Mouse (Mus musculus) mesoderm, embryonic 11.5 days (tissue): ENCODE measurements at regions not wholly inside any gene's neighbourhood (a gene's known extent, or its start where the extent isn't known, plus 50 kb on each side); places are given as distances from the start of the nearest gene placed in this dataset.

Source experiments
- DNase-seq: peaks from one replicate; pipeline ENCODE4 v3.0.0-alpha.2; 2012; ENCODE audit warnings: low read depth, low spot score

DNA sequence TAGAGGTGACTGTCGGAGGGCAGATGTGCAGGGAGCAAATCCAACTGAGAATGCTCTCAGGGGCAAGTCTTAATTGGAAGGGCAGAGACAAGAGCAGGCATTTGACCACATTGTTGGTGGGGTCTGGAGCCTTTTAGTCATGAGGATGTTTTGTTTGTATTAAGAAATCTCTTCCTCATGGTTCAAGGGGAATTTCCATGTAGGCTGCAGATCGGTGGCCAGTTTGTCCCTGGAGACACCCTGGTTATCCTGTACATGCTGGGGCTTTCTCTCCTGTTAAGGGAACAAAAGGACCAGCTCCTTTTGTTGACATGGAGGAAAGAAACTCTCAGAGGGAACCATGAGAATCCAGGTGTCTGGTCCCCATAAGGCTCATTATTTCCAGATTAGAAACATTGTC lies 174.4 kb downstream of the Rab11fip4 start:
- no peak for DNase-seq

DNA sequence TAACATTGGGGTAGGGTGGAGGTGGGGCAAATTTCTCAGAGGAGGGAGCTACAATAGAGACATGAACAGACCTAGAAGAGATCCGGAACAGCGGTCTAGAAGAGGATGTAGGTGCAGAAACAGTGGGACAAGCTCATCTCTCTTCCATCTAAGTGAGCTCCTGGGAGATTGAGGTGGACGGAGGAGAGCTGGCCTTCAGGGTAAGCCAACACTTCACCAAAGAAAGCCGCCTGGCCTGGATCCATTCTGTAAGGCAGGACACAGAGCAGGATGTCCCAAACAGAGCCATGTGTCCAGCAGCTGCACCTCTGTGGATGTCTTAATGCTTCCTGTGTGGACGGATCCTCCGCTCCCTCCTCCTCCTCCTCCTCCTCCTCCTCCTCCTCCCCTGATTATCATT lies 173.0 kb downstream of the Rab11fip4 start:
- no peak for DNase-seq

DNA sequence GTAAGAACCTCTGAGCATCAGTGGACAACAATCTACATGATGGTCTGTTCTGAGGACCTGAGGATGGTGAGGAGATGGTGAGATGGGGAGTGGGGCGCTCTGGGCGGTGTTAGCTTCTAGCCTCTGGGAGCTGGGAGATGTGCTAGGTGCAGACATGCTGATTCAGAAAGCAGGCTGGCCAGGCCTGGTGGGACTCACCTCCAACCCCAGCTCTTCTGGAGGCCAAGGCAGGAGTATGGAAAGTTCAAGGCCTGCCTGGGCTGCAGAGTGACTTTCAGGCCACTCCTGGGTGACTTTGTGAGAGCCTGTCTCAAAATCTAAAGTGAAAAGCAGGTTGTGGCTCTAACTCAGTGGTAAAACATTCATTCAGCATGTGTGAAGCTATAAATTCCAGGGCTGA lies 171.6 kb downstream of the Rab11fip4 start:
- no peak for DNase-seq

DNA sequence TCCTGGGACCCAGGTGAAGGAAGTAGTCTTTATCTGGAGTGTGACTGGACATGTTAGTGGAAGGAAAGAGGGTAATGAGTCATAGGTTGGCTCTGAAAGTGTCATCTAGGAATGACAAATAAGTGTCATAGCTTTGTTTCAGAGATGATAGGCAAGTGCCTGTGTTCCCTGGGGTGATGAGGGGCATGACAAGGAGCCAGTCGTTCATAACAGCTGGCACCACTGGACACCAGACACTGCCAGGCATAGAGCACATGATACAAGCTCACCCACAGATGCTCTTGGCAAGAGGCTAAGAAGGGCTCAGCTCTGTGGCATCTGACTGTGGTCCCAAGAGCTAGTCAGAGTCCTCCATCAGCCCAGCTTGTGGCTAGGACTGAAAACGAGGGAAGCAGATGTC lies 171.0 kb downstream of the Rab11fip4 start:
- DNase-seq: no peak

DNA sequence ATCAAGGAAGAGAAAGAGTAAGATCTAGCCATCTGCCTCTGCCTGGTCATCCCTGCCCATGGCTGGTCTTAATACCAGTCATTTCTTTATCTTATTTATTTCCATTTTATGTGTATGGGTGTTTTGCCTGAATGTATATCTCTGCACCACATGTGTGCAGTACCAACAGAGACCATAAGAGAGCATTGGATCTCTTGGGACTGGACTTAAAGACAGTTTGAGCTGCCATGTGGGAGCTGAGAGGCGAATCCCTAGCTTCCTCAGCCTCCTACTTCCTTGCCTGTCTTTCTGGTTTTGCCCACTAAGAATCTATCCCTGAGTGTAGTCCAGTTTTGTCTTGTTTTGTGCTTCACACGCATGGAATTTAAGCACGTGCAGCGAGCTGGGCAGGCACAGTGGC lies 169.5 kb downstream of the Rab11fip4 start:
- DNase-seq: no peak

DNA sequence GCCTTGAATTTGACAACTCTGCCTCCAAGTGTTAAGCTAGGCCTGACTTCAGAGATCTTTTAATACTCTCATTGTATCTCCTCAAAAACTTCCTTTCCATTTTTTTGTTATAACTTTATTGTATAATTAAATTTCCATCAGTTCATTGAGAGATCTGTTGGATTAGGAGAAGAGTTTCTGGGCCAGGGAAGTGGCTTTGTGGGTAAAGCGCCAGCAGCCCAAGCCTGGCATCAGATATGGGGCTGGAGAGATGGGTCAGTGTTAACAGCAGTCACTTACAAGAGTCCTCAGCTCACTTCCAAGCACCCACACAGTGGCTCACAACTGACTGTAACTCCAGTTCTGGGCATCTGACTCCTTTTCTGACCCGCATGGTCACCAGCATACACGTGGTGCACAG lies 167.3 kb downstream of the Rab11fip4 start:
- no peak for DNase-seq

DNA sequence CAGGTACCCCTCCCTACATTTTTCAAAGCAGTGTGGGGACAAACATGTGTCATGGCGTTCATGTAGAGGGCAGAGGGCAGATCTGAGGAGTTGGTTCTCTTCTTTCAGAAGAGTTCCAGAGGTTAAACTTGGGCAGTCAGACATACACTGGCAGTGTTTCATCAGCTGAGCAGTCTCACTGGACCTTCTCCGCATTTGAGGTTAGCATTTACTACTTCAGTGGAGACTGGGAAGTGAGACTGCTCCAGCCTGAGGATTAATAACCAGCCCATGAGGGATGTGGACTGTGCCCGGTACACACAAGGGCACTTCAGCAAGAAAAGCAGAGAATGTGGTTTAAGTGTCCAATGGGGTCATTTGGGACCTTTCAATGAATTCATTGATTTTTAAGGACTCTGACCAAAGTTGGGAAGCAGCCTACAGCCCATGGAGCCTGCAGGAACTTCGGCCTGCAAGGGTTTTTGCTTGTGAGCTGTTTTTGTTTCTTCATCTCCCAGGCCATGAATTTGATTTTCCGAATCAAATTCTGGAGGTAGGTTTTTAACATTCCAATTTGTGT lies 166.6 kb downstream of the Rab11fip4 start:
- DNase-seq: no peak

DNA sequence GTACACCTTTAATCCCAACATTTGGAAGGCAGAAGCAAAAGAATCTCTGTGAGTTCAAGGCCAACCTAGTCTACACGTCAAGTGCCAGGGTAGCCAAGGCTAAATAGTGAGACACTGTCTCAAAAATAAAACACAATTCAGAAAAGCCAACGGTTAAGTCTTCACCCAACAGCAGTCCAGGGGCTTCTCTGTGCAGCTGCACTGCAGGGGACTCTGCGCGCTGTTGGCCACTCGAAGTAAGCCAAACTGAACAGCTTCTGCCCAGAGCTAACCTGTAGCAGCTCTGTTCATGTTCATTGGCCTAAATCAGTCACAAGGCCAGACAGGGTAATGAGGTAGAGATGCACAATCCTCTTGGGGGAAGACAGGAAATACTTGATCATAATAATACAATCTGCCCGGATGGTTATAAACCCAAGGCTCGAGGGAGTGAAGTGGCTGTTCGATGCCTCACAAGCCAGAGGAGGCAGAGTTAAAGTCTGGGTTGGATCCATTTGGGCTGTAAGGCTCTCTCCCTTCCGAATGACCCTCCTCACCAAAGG lies 165.4 kb downstream of the Rab11fip4 start:
- DNase-seq: no peak

DNA sequence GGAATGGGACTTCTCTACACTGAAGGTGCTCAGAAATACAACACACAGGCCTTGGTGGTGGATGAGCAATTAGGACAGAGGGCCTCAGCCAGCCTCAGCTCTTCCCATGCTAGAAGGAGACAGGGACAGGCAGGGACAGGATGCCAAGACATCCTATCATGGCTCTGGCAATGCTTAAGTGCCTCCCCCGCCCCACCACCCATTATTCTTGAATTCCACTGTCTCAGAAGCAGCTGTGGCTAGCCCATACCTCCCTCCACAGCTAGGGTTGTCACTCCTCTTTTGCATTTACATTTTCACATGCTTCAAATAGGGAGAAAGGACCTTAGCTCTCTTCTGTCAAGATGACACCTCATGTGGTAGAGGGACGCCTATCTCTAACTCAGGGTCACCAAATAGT lies 162.5 kb downstream of the Rab11fip4 start:
- no peak for DNase-seq

DNA sequence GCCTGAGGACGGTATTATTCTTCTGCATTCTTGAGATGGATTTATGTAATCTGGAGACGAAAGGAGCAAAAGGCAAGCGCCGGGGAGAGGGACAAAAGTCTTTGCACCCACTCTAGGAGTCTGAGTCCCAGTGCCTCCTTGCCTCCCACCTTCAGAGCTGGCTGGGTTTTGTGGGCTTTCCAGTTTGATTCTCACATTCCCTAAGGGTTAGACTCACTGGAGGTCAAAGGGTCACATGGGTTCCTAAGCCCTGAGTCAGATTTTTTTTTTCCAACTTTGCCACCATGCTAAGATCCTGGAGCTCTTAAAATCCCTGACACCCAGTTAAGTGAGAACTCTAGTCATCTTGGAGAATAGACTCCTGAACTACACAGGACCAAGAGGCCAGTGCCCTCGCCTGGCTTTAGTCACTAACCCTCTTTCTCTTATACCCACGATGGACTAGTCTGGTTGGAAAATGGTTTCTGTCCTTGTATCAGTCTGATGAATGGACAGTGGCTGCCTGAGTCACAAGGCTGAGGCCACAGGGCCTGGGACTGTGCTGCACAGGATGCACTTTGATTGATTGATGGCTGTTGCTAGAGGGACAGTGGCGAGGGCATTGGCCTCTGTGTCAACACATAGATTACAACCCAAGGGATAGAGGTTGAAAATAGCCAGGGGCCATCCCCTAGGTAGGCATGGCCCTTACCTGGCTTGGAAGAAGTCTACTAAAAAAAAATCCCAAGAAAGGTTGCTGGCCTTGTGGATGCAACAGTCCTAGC lies 161.9 kb downstream of the Rab11fip4 start:
- no peak for DNase-seq

DNA sequence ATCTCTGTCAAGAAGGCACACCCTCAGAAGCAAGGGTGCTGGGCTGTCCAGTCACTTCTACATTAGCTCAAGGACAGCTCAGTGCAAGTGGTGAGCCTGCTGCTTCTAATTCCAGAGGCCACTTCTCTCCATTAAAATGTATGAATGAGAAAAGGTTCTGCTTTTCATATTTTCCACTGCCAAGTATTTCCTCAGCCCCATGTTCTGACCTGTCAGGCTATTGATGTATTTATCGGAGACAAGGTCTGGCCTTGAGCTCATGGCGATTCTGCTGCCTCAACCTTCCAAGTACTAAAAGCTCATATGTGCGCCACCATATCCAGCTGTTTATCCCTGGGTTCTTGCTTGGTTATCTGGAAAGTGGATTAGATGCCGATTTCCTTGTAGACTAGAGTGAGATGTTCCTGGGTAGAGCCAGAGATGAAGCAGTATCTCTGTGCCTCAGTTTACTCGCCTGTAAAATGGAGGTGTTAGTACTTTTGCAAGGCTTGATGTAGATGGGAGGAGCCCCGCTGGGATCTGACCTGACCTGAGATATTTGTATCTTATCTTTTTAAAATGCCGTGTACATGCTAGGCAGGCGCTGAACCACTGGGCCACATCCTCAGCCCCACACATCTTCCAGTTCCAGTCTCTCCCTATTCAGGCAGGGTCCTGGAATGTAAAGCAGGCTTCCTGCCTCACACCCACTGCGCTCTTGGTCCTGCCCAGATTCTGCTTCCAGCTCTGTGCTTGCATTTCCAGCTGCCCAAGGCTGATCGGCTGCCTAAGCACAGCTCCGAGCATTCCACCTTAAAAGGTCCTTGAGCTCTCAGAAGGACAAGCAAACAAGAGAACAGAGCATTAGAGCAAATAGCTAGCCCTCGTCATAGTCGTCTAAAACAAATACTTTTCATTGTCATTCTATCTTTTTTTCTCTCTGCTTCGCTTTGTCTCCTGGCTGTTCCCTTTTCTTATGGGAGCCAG lies 161.0 kb downstream of the Rab11fip4 start:
- no peak for DNase-seq

DNA sequence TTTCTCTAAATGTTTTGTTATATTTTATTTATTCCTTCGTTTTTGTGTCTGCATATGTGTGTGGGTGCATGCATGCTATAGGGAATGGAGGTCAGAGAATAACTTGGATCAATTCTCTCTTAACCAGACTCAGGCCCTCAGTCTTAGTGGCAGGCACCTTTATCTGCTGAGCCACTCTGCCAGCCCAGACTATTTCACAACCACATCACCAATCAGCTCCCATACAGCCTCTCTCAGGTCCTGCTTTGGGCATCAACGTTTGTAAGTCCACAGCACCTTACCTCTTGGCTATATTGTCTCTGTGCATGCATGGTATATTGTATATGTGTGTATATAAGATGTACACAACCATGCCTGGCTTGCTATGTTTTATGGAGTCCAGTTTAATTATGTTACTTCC lies 159.9 kb downstream of the Rab11fip4 start:
- no peak for DNase-seq

DNA sequence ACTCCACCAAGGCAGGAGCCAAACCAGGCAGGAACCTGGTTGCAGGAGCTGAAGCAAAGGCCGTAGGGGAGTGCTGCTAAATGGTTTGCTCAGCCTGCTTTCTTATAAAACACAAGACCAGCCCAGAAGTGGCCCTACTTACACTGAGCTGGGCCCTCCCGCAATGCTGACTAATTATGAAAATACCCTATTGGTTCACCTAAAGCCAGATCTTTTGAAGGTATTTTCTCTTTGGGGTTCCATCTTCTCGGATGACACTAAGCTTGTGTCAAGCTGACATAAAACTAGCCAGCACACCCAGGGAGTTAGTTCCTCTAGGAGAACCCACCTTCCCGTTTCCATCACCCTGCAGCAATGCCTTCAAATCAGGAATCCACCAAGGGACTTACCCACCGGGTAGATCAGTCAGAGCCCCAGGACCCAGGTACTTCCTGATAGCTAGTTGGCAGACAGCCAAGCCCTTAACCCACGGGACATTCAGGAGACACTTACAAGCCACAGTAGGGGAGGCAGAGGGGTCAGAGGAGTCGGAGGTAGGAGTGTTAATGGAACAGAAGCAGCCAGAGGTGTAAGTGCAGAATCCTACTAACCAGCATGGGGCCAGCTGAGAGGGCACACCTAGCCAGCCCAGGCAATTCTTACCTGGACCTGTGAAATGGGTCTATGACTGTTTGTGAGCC lies 158.9 kb downstream of the Rab11fip4 start:
- no peak for DNase-seq

DNA sequence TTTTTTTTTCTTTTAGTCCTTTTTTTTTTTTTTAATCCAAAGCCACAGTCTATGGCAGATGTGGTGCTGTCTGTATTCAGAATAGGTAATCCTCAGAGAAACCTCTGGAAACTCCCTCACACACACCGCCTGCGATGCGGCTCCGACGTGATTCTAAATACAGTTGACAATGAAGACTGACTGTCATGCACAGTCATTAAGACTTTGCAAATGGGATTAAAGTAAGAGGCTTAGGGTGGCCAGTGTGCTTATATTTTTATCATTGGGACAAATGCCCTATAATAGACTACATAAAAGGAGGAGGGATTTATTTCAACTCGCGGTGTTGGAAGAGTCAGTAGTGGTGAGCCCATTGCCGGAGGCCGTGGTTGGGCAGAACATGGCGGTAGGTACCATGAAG lies 158.1 kb downstream of the Rab11fip4 start:
- DNase-seq: no peak

DNA sequence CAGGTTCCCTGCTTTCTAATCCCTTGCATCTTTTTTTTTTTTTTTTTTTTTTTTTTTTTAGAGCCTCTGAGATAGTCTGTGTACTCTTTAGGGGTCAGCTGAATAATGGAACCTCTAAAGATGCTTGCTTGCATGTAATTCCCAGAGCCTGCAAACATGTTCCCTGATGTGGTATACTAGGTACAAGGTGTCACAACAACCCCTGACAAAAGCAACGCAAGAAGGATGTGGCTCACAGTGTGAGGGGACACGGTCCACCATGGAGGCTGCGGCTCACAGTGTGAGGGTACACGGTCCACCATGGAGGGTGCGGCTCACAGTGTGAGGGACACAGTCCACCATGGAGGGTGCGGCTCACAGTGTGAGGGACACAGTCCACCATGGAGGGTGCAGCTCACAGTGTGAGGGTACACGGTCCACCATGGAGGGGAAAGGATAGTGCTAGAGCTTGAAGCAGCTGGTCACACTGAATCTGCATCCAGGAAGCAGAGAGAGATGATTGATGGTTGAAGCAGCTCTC lies 157.7 kb downstream of the Rab11fip4 start:
- DNase-seq: no peak

DNA sequence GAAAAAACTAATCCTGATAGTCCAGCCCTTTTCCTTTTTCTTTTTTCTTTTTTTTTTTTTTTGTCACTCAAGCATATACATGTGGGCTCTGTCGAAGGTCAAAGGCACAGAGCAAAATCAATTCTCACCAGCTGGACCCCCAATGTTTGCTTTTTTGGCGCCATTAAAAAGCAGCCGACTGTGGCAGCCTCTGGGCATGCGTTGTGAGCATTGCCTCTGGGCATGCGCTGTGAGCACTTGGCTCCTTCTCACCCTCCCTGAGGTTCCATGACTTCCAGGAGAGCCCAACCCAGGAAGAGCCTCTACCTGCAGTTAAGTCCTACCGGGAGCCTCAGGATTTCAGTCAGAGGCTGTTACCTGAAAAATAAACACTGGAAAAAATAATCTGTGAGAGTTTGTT lies 156.8 kb downstream of the Rab11fip4 start:
- DNase-seq: no peak
